Mouse (Mus musculus): ENCODE measurements at regions not wholly inside any gene's neighbourhood (a gene's known extent, or its start where the extent isn't known, plus 50 kb on each side); places are given as distances from the start of the nearest gene placed in this dataset.

GRCm38 (mm10) chr2:9791970-9792369 is 89.1 kb upstream of the 4930412O13Rik start:
- H3K27me3 ChIP-seq (ENCODE audit: control insufficient read depth, insufficient read depth, low read length) = no peaks in the 10 kb centered on the region
- no peaks in the 10 kb centered on the region for H3K4me1 ChIP-seq (replicated peaks; ENCODE audit: control insufficient read depth, insufficient read depth, low read length)
- H3K36me3 ChIP-seq (ENCODE audit: control insufficient read depth, insufficient read depth, low read length) = no peaks in the 10 kb centered on the region
- no peaks in the 10 kb centered on the region for H3K9me3 ChIP-seq (ENCODE audit: control insufficient read depth, low read length)
- WGBS = 97% methylated on average over 1 of the region's 1 CpGs
- no peak overlapping the region for H3K27ac ChIP-seq (ENCODE audit: low read depth, low read length)
- no peak overlapping the region for H3K4me2 ChIP-seq (ENCODE audit: low read depth, low read length, severe bottlenecking)
- no peak overlapping the region for H3K9ac ChIP-seq (ENCODE audit: low read length)
- no peak overlapping the region for H3K4me3 ChIP-seq (ENCODE audit: low read depth, low read length)
- DNase-seq (ENCODE audit: low spot score) (no peak), ATAC-seq (replicated peaks; ENCODE audit: low FRiP score) (no peak)

- no peak overlapping the region for H3K4me3 ChIP-seq (ENCODE audit: low read depth, low read length)
- DNase-seq (ENCODE audit: low spot score) (no peak), ATAC-seq (replicated peaks; ENCODE audit: low FRiP score) (no peak)
- H3K27me3 ChIP-seq (ENCODE audit: control insufficient read depth, insufficient read depth, low read length) = no peaks in the 10 kb centered on the region
- H3K36me3 ChIP-seq (ENCODE audit: control insufficient read depth, insufficient read depth, low read length) = no peaks in the 10 kb centered on the region
- no peaks in the 10 kb centered on the region for H3K4me1 ChIP-seq (replicated peaks; ENCODE audit: control insufficient read depth, insufficient read depth, low read length)
- H3K9ac ChIP-seq (ENCODE audit: low read length) = no peak overlapping the region
- 92% methylated on average over 1 of the region's 1 CpGs for WGBS
- H3K27ac ChIP-seq (ENCODE audit: low read depth, low read length) = no peak overlapping the region
- no peaks in the 10 kb centered on the region for H3K9me3 ChIP-seq (ENCODE audit: control insufficient read depth, low read length)
- H3K4me2 ChIP-seq (ENCODE audit: low read depth, low read length, severe bottlenecking) = no peak overlapping the region
Observed at GRCm38 (mm10) chr2:9792381-9792780, 88.7 kb upstream of the 4930412O13Rik start.

- H3K9me3 ChIP-seq (ENCODE audit: control insufficient read depth, low read length) = no peaks in the 10 kb centered on the region
- DNase-seq (ENCODE audit: low spot score) (no peak), ATAC-seq (replicated peaks; ENCODE audit: low FRiP score) (no peak)
- no peaks in the 10 kb centered on the region for H3K27me3 ChIP-seq (ENCODE audit: control insufficient read depth, insufficient read depth, low read length)
- WGBS = 73% methylated on average over 4 of the region's 4 CpGs
- no peak overlapping the region for H3K9ac ChIP-seq (ENCODE audit: low read length)
- H3K4me1 ChIP-seq (replicated peaks; ENCODE audit: control insufficient read depth, insufficient read depth, low read length) = no peaks in the 10 kb centered on the region
- no peak overlapping the region for H3K27ac ChIP-seq (ENCODE audit: low read depth, low read length)
- H3K4me2 ChIP-seq (ENCODE audit: low read depth, low read length, severe bottlenecking) = no peak overlapping the region
- H3K36me3 ChIP-seq (ENCODE audit: control insufficient read depth, insufficient read depth, low read length) = no peaks in the 10 kb centered on the region
- no peak overlapping the region for H3K4me3 ChIP-seq (ENCODE audit: low read depth, low read length)
Observed at GRCm38 (mm10) chr2:9795401-9795800, 85.7 kb upstream of the 4930412O13Rik start.

- H3K36me3 ChIP-seq (ENCODE audit: control insufficient read depth, insufficient read depth, low read length) = no peaks in the 10 kb centered on the region
- H3K9ac ChIP-seq (ENCODE audit: low read length) = no peak overlapping the region
- H3K27ac ChIP-seq (ENCODE audit: low read depth, low read length) = no peak overlapping the region
- H3K4me3 ChIP-seq (ENCODE audit: low read depth, low read length) = no peak overlapping the region
- H3K4me1 ChIP-seq (replicated peaks; ENCODE audit: control insufficient read depth, insufficient read depth, low read length) = no peaks in the 10 kb centered on the region
- DNase-seq (ENCODE audit: low spot score) = no peak
- no peak for ATAC-seq (replicated peaks; ENCODE audit: low FRiP score)
- 85% methylated on average over 8 of the region's 8 CpGs for WGBS
- no peak overlapping the region for H3K4me2 ChIP-seq (ENCODE audit: low read depth, low read length, severe bottlenecking)
- H3K9me3 ChIP-seq (ENCODE audit: control insufficient read depth, low read length) = no peaks in the 10 kb centered on the region
- H3K27me3 ChIP-seq (ENCODE audit: control insufficient read depth, insufficient read depth, low read length) = no peaks in the 10 kb centered on the region
Observed at GRCm38 (mm10) chr2:9801484-9801883, 79.6 kb upstream of the 4930412O13Rik start.

GRCm38 (mm10) chr2:9804306-9804705 is 76.7 kb upstream of the 4930412O13Rik start:
- DNase-seq (ENCODE audit: low spot score) (no peak), ATAC-seq (replicated peaks; ENCODE audit: low FRiP score) (no peak)
- H3K36me3 ChIP-seq (ENCODE audit: control insufficient read depth, insufficient read depth, low read length) = no peaks in the 10 kb centered on the region

GRCm38 (mm10) chr2:9805590-9805989 is 75.5 kb upstream of the 4930412O13Rik start:
- H3K4me3 ChIP-seq (ENCODE audit: low read depth, low read length) = no peak overlapping the region
- no peaks in the 10 kb centered on the region for H3K36me3 ChIP-seq (ENCODE audit: control insufficient read depth, insufficient read depth, low read length)
- ATAC-seq (replicated peaks; ENCODE audit: low FRiP score) (no peak), DNase-seq (ENCODE audit: low spot score) (no peak)
- no peak overlapping the region for H3K27ac ChIP-seq (ENCODE audit: low read depth, low read length)
- no peaks in the 10 kb centered on the region for H3K27me3 ChIP-seq (ENCODE audit: control insufficient read depth, insufficient read depth, low read length)
- H3K9ac ChIP-seq (ENCODE audit: low read length) = no peak overlapping the region
- no peaks in the 10 kb centered on the region for H3K4me1 ChIP-seq (replicated peaks; ENCODE audit: control insufficient read depth, insufficient read depth, low read length)
- 83% methylated on average over 6 of the region's 6 CpGs for WGBS
- no peaks in the 10 kb centered on the region for H3K9me3 ChIP-seq (ENCODE audit: control insufficient read depth, low read length)
- H3K4me2 ChIP-seq (ENCODE audit: low read depth, low read length, severe bottlenecking) = no peak overlapping the region

More at GRCm38 (mm10) chr2:9804306-9804705, 76.7 kb upstream of the 4930412O13Rik start:
- Histone ChIP-seq H3K4me1 (replicated peaks; ENCODE audit: control insufficient read depth, insufficient read depth, low read length) (no peaks in the 10 kb centered on the region), H3K27ac (ENCODE audit: low read depth, low read length) (no peak overlapping the region), H3K27me3 (ENCODE audit: control insufficient read depth, insufficient read depth, low read length) (no peaks in the 10 kb centered on the region), H3K4me3 (ENCODE audit: low read depth, low read length) (no peak overlapping the region), H3K9ac (ENCODE audit: low read length) (no peak overlapping the region), H3K4me2 (ENCODE audit: low read depth, low read length, severe bottlenecking) (no peak overlapping the region), H3K9me3 (ENCODE audit: control insufficient read depth, low read length) (no peaks in the 10 kb centered on the region)
- WGBS = 79% methylated on average over 3 of the region's 3 CpGs

All from forebrain, embryonic 11.5 days (tissue).